Mouse (Mus musculus): ENCODE data around the gene Magi2.

- TF ChIP-seq CTCF (IDR thresholded peaks at IDR 0.05) (no peak), EP300 (IDR thresholded peaks at IDR 0.05) (no peak)
Observed at GRCm38 (mm10) chr5:20196765-20197164, 969.9 kb downstream of the Magi2 start.

All from lung, postnatal 0 days (tissue).